Mouse (Mus musculus): ENCODE data around the gene Neurog3. TPM values are rescaled to one million over a fixed set of nuclear protein-coding genes. Genes with fewer than 3 reads are reported as not detected.

The Neurog3 gene
- polyA plus RNA-seq (2015; fragmentation: Nextera tagmentation; extraction: Ambion mirVana): 0.23 TPM in 1 of 2 replicates, not detected in the other

DNA sequence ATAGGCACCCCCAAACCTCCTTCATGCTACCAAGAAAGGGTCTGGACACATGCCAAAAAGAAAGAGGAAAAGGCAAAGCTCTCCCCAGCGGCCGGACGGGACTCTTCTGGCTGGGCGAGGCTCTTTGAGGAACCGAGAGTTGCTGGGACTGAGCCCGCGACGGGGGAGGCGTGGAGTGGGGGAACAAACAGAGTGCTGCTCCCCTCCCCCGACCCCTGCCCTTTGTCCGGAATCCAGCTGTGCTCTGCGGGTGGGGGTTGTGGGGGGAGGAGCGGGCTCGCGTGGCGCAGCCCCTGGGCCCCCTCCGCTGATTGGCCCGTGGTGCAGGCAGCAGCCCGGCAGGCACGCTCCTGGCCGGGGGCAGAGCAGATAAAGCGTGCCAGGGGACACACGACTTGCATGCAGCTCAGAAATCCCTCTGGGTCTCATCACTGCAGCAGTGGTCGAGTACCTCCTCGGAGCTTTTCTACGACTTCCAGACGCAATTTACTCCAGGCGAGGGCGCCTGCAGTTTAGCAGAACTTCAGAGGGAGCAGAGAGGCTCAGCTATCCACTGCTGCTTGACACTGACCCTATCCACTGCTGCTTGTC lies at the start of gene Neurog3:
Gene Neurog3 (plus strand): TSS at position 400 of the 591 bp plus-strand sequence.
- under 1% methylated on average over 29 of the region's 29 CpGs for WGBS
- Histone ChIP-seq H3K4me1 (peaks cover 17% of the 10 kb centered on the region), H3K4me2 (replicated peaks) (peak within 1 kb of the TSS; percentile 59), H3K9ac (no peak within 1 kb of the TSS), H3K27me3 (peaks cover 100% of the 10 kb centered on the region), H3K4me3 (peak within 1 kb of the TSS; percentile 31), H3K27ac (no peak within 1 kb of the TSS), H3K36me3 (no peaks in the 10 kb centered on the region), H3K9me3 (no peaks in the 10 kb centered on the region)
- no peak for ATAC-seq (ENCODE audit: low FRiP score, low read depth)

DNA sequence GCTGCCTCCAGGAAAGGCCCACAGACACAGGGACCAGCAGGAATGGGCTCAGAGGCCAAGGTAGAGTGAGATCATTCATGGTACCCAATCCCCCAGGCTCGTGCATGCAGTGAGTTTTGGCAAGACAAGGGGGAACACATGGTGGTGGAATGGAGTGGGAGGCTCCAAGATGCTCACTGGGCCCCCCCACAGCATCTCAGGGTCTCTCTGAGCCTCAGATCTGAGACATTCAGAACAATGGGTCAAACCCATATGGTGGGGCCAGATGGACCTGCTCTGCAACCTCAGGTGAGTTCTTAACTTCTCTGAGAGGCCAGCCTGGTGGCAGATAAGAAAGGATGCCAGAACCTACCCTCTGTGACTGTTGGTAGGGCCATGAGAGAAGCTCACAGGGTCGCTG lies 46.8 kb upstream of the Neurog3 start:
- no peaks in the 10 kb centered on the region for H3K27me3 ChIP-seq
- H3K9ac ChIP-seq: no peak overlapping the region
- H3K36me3 ChIP-seq: no peaks in the 10 kb centered on the region
- WGBS: 67% methylated on average over 2 of the region's 2 CpGs
- no peak overlapping the region for H3K4me3 ChIP-seq
- H3K27ac ChIP-seq: no peak overlapping the region
- no peak overlapping the region for H3K4me2 ChIP-seq (replicated peaks)
- ATAC-seq (ENCODE audit: low FRiP score, low read depth): no peak
- H3K4me1 ChIP-seq: no peaks in the 10 kb centered on the region
- no peaks in the 10 kb centered on the region for H3K9me3 ChIP-seq

DNA sequence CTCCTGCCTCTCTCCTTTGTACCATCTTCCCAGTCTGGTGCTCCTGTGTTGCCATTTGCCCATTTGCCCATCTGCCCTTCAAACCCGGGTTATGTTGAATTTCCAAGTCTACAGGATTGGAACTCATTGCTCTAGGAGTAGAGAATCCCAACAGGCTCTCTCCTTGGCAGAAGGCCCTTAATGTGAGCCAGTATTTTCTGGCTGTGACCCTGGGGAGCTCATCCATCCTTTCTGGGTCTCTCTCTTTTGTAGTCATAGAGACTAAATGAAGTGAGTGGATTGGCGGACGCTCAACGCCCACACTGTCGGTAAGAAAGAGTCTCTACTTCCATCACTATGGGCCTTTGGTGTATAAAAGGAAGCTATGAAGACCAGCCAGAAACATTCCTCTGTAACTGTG lies 46.1 kb upstream of the Neurog3 start:
- ATAC-seq (ENCODE audit: low FRiP score, low read depth): no peak
- Histone ChIP-seq H3K4me2 (replicated peaks) (no peak overlapping the region), H3K4me3 (no peak overlapping the region), H3K27ac (no peak overlapping the region), H3K4me1 (no peaks in the 10 kb centered on the region), H3K27me3 (no peaks in the 10 kb centered on the region), H3K36me3 (no peaks in the 10 kb centered on the region), H3K9me3 (no peaks in the 10 kb centered on the region), H3K9ac (no peak overlapping the region)
- WGBS: 87% methylated on average over 5 of the region's 5 CpGs

DNA sequence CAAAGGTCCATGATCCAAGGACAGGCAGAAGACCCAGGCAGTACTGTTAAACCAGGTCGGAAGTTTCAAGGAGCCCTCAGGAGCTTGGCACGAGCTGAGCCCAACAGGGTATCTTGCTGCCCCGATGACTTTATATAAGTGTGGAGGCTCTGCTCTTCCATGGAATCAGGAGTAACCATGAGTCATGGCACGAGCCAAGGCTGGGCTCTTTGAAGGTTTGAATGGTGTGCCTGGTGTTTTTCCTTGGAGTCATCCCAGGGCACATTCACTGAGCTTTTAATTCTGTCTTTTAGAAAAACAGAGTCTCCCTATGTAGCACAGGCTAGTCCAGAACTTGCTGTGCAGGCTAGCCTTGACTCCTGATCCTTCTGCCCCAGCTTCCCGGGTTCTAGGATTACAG lies 44.5 kb upstream of the Neurog3 start:
- WGBS: 83% methylated on average over 5 of the region's 5 CpGs
- H3K4me3 ChIP-seq: no peak overlapping the region
- no peak overlapping the region for H3K9ac ChIP-seq

DNA sequence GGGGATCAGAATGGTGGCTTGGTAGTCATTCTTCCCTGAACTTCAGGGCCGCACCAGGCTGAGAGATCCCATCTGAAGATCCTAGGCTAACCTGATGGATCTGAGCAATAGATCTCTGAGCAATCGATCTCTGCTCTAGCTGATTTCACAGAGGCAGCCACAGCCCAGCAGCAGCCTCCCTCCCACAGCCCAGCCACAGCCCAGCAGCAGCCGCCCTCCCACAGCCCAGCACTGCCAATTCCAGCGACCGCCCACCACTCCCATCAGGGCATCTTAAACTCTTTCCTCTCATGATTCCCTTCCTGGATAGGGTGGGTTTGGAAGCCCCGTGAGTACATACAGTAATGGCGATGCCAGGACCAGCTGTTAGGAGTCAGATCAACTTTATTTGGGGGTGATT lies 43.8 kb upstream of the Neurog3 start:
- no peaks in the 10 kb centered on the region for H3K9me3 ChIP-seq
- no peak overlapping the region for H3K27ac ChIP-seq
- 58% methylated on average over 7 of the region's 7 CpGs for whole genome bisulfite sequencing
- H3K4me1 ChIP-seq: no peaks in the 10 kb centered on the region
- no peak overlapping the region for H3K4me3 ChIP-seq
- no peak for ATAC-seq (ENCODE audit: low FRiP score, low read depth)
- no peaks in the 10 kb centered on the region for H3K36me3 ChIP-seq
- H3K4me2 ChIP-seq (replicated peaks): no peak overlapping the region
- 0 out of 2 replicates have a peak overlapping the region, but pooled peaks have one; percentile 2 for H3K9ac ChIP-seq
- H3K27me3 ChIP-seq: no peaks in the 10 kb centered on the region

More for the DNA sequence above, 44.5 kb upstream of the Neurog3 start:
- ATAC-seq (ENCODE audit: low FRiP score, low read depth): no peak
- Histone ChIP-seq H3K9me3 (no peaks in the 10 kb centered on the region), H3K4me2 (replicated peaks) (no peak overlapping the region), H3K4me1 (no peaks in the 10 kb centered on the region), H3K36me3 (no peaks in the 10 kb centered on the region), H3K27me3 (no peaks in the 10 kb centered on the region), H3K27ac (no peak overlapping the region)

DNA sequence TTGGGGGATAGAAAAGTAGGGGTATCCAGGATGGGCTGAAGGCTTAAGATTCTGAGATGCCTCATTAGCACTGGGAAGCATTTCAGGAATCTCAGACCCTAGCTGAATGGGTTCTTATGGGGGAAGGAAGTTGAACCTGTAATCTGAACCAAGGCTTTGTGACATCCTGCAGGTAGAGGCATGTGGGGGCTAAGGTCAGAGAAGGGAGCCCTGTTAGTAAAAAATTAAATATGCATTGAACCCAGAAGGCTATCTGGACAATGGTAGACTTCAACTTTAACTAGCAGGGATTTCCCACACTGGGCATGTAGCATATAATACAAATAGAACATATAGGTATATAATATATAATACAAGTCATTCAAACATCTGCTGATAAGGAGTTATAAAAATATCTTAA lies 43.4 kb upstream of the Neurog3 start:
- Histone ChIP-seq H3K4me2 (replicated peaks) (no peak overlapping the region), H3K9ac (no peak overlapping the region), H3K27me3 (no peaks in the 10 kb centered on the region), H3K36me3 (no peaks in the 10 kb centered on the region), H3K4me3 (no peak overlapping the region), H3K9me3 (no peaks in the 10 kb centered on the region), H3K4me1 (no peaks in the 10 kb centered on the region), H3K27ac (no peak overlapping the region)
- ATAC-seq (ENCODE audit: low FRiP score, low read depth): no peak

DNA sequence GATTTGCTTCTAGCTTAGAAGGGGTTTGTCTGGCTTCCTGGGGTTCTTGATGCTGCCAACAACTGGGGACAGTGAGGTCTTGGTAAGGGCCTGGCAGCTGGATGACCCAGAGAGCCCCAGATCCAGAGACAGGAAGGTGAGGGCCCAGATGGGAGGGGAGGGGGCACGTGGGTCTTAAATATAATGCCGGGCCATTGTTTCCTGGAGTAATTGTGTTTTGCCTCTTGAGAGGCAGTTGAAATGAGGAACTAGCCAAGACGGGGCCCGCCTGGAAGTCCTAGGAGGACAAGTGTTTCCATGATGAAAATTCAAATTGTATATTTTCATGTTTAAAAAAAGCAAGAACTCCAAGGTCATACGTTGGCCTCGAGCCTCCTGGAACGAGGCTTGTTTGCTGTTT lies 39.0 kb upstream of the Neurog3 start:
- no peak overlapping the region for H3K4me3 ChIP-seq
- H3K4me1 ChIP-seq: peaks cover 4% of the 10 kb centered on the region; the same call in 1 of the 2 replicates
- H3K27ac ChIP-seq: no peak overlapping the region
- no peaks in the 10 kb centered on the region for H3K27me3 ChIP-seq
- no peak for ATAC-seq (ENCODE audit: low FRiP score, low read depth)
- H3K9ac ChIP-seq: no peak overlapping the region
- H3K4me2 ChIP-seq (replicated peaks): no peak overlapping the region
- 76% methylated on average over 7 of the region's 7 CpGs for WGBS
- H3K36me3 ChIP-seq: no peaks in the 10 kb centered on the region
- no peaks in the 10 kb centered on the region for H3K9me3 ChIP-seq

DNA sequence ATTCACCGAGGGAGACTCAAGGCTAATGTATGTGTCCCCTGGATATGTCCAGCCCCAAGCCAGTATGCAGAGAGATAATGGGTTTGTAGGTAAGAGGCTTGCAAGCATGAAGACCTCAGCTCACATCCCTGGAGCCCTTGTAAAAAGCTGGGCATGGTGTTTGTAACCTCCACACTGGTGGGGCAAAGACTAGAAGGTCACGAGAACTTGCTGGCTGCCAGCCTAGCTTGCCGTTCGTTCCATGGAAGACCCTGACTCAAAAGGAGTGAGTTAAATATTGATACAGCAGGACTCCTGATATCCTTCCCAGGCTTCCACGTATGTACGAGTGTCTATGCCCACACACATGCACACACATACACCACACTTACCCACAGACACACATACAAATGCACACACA lies 38.5 kb upstream of the Neurog3 start:
- no peak for ATAC-seq (ENCODE audit: low FRiP score, low read depth)
- no peak overlapping the region for H3K4me3 ChIP-seq
- H3K27ac ChIP-seq: no peak overlapping the region
- H3K4me2 ChIP-seq (replicated peaks): no peak overlapping the region
- WGBS: 92% methylated on average over 6 of the region's 6 CpGs
- no peaks in the 10 kb centered on the region for H3K36me3 ChIP-seq
- no peaks in the 10 kb centered on the region for H3K27me3 ChIP-seq
- H3K9ac ChIP-seq: no peak overlapping the region
- peaks cover 5% of the 10 kb centered on the region; the same call in 1 of the 2 replicates for H3K4me1 ChIP-seq
- no peaks in the 10 kb centered on the region for H3K9me3 ChIP-seq

DNA sequence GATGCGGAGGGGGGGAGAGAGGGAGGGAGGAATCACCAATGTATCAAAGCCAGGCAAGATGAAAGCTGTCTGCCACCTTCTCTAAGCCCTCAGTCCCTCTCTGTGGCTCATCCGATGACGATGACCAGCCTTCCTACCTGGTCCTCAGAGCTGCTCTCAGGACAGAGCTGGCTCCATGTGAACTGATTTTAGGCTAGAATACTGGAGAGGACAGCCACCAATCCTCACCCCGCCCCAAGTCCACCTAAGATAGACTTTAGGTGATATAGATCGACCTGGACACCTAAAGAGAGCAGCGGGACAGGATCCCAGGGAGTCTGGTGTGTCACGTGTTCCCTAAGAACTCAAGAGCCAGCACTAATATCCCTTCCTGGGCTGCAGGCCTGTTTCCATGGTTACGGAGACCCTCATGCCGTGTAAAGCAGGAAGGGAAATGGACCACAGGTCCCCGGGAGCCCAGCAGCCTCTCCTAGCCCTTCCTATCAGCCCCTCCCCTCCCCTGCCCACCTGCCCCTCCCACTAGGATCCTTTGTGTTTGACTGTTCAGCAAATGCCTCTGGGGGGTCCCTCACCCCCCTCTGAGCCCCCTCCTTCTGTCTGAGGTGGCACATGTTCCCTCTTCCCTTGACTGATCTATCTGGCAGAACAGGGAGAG lies 33.0 kb upstream of the Neurog3 start:
- 38% methylated on average over 10 of the region's 10 CpGs for WGBS
- no peaks in the 10 kb centered on the region for H3K36me3 ChIP-seq
- H3K4me1 ChIP-seq: peaks cover 23% of the 10 kb centered on the region
- H3K27me3 ChIP-seq: peaks cover 18% of the 10 kb centered on the region
- H3K27ac ChIP-seq: no peak overlapping the region
- H3K4me2 ChIP-seq (replicated peaks): peak overlapping the region; percentile 17; the same call in 1 of the 2 replicates
- H3K9me3 ChIP-seq: no peaks in the 10 kb centered on the region
- ATAC-seq (ENCODE audit: low FRiP score, low read depth): peak; percentile 68
- no peak overlapping the region for H3K4me3 ChIP-seq
- H3K9ac ChIP-seq: no peak overlapping the region

DNA sequence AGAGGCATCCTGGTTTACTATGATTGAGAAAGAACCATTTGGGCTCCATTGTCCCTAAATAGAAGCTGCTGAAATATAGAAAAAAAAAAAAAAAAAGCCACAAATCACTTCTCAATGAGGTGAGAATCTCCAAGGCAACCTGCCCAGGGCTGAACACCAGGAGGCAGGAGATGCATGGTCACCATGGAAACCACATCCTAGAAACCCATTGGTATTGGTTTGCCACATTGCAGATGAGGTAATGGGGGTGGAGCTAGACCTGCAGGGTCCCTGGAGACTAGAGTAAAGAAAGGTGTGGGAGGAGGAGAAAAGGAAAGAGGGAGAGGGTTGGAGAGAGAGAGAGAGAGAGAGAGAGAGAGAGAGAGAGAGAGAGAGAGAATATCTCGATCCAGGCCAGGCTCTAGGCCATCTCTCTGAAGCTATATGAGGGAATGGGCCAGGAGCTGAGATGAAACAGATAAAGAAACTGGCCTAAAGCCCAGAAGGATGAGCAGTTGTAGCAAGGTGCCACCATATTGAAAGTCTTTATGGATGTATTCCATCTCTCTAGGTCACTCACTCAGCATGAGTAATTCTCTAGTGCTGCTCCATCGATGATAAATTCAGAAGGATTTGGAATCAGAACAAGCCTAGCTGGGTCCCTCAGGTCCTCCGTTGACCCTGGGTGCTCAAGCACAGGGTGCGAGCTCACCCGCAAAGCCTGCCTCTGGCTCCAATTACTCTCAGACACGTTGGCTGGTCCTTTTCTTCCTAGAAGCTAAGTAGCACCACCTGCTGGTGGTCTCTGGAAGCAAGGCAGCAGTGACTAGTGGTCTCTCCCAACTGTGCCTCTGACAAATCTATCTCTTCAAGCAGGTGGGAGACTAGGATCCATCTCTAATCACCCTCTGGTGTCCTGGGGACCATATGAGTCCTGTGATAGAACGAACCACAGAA lies 31.1 kb upstream of the Neurog3 start:
- Histone ChIP-seq H3K9me3 (no peaks in the 10 kb centered on the region), H3K27me3 (peaks cover 18% of the 10 kb centered on the region), H3K9ac (no peak overlapping the region), H3K4me1 (peaks cover 23% of the 10 kb centered on the region), H3K4me3 (no peak overlapping the region), H3K4me2 (replicated peaks) (peak overlapping the region; percentile 24; the same call in 1 of the 2 replicates), H3K27ac (no peak overlapping the region), H3K36me3 (no peaks in the 10 kb centered on the region)
- ATAC-seq (ENCODE audit: low FRiP score, low read depth): peak; percentile 16; the same call in 1 of the 2 replicates
- WGBS: 11% methylated on average over 7 of the region's 7 CpGs

DNA sequence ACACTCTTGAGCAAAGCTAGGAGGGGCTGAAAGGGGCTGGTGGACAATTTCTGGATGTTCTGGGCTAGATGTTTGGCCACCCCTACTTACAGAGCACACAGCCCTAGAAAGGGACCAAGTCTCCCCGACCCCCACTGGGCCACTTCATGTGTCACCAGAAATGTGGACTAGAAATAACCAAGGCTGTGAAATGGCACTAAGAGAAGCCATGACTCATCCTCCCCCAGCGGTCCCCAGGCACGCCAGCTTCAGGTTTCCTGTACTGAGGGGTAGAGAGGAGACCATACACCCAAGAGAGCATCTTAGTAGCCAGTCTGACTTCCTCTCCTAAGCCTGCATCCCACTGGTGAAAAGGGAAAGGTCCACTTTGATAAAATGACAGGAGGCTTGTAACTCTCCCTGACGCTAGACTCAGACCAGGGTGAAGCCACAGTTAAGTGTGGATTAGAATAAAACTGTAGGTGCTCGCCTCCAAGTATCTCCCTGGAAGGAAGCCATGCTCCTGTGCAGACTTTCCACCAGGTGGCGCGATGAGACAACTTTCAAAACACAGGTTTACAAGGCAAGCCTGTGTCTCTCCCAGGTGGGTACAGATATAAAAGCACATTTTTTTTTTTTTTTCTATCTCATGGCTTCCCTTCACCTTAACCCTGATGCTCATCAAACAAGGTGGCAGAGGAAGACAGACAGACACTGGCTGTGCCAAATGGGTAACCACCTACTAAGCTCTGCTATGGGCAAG lies 27.9 kb upstream of the Neurog3 start:
- Histone ChIP-seq H3K36me3 (no peaks in the 10 kb centered on the region), H3K27ac (no peak overlapping the region), H3K9ac (no peak overlapping the region), H3K27me3 (peaks cover 40% of the 10 kb centered on the region), H3K4me2 (replicated peaks) (no peak overlapping the region), H3K9me3 (no peaks in the 10 kb centered on the region), H3K4me3 (no peak overlapping the region), H3K4me1 (peaks cover 13% of the 10 kb centered on the region)
- no peak for ATAC-seq (ENCODE audit: low FRiP score, low read depth)
- 20% methylated on average over 7 of the region's 7 CpGs for WGBS
